9 mouse cellular contexts compared by ENCODE assay signal in genomic region chr6:50262310-50262709, GRCm38 (mm10). TPM values are rescaled to one million over a fixed set of nuclear protein-coding genes. Genes with fewer than 3 reads are reported as not detected.
DNase-seq lines count a peak whose midpoint lies in the region; ATAC-seq and TF ChIP-seq lines count a peak whose summit lies in the region.
"Had no signal": no experiment of that assay in that cellular context is flagged by ENCODE, and none has a peak within 500 bp of the region (broad histone marks: within the 10 kb centered on the region; RNA-seq: fewer than 3 reads in every experiment).

No protein-coding gene starts in this region.

- no peak for TF ChIP-seq POLR2A in bone marrow macrophage, adult 2 months (IDR thresholded peaks at IDR 0.05; ENCODE audit: borderline replicate concordance, low read depth, low read length)

- peak overlapping the region; percentile 76 for H3K4me2 ChIP-seq in heart, embryonic 13.5 days
- H3K4me2 ChIP-seq in hindbrain, embryonic 12.5 days (replicated peaks) = peak overlapping the region; percentile 68
- peak overlapping the region; percentile 60 for H3K4me2 ChIP-seq in midbrain, embryonic 11.5 days

- H3K4me3 ChIP-seq in heart, embryonic 13.5 days = peak overlapping the region; percentile 62
- peak overlapping the region; percentile 51; the same call in 1 of the 2 replicates for H3K4me3 ChIP-seq in bone marrow macrophage, adult 2 months (ENCODE audit: insufficient read depth, low read length)
- peak overlapping the region; percentile 50; the same call in 1 of the 2 replicates for H3K4me3 ChIP-seq in hindbrain, embryonic 12.5 days
- H3K4me3 ChIP-seq in midbrain, embryonic 11.5 days (ENCODE audit: low read depth, low read length) = peak overlapping the region; percentile 44; the same call in 1 of the 2 replicates

- H3K9ac ChIP-seq in heart, embryonic 13.5 days = peak overlapping the region; percentile 80
- 0 out of 2 replicates have a peak overlapping the region, but pooled peaks have one; percentile 71 for H3K9ac ChIP-seq in hindbrain, embryonic 12.5 days
- peak overlapping the region; percentile 77 for H3K9ac ChIP-seq in midbrain, embryonic 11.5 days (ENCODE audit: low read length)

- WGBS in heart, embryonic 13.5 days = 26% methylated on average over 7 of the region's 7 CpGs
- 30% methylated on average over 7 of the region's 7 CpGs for whole genome bisulfite sequencing in hindbrain, embryonic 12.5 days
- 22% methylated on average over 7 of the region's 7 CpGs for WGBS in midbrain, embryonic 11.5 days

- no peak for TF ChIP-seq CTCF in bone marrow macrophage, adult 2 months (IDR thresholded peaks at IDR 0.05; ENCODE audit: low read depth, low read length)

- H3K9me3 ChIP-seq in heart, embryonic 13.5 days = no peaks in the 10 kb centered on the region
- no peaks in the 10 kb centered on the region for H3K9me3 ChIP-seq in hindbrain, embryonic 12.5 days (replicated peaks)
- H3K9me3 ChIP-seq in midbrain, embryonic 11.5 days (ENCODE audit: control insufficient read depth, low read length) = no peaks in the 10 kb centered on the region
- H3K9me3 ChIP-seq: G1E had no signal

- no peaks in the 10 kb centered on the region for H3K36me3 ChIP-seq in heart, embryonic 13.5 days
- no peaks in the 10 kb centered on the region for H3K36me3 ChIP-seq in hindbrain, embryonic 12.5 days
- no peaks in the 10 kb centered on the region for H3K36me3 ChIP-seq in midbrain, embryonic 11.5 days (ENCODE audit: control insufficient read depth, insufficient read depth, low read length)
- H3K36me3 ChIP-seq: G1E had no signal

- no peak for DNase-seq in heart, postnatal 36 days
- DNase-seq in midbrain, embryonic 11.5 days (ENCODE audit: low spot score, missing footprints) = peak; percentile 90
- DNase-seq in right cerebral cortex, postnatal 10 days (ENCODE audit: low spot score in 2 of 2) = no peak
- DNase-seq in left cerebral cortex, adult 8-10 months (ENCODE audit: low spot score in 2 of 2) = no peak
- no peak for DNase-seq in spleen, postnatal 4 days (ENCODE audit: low spot score in 2 of 2)

- no peak for ATAC-seq in heart, embryonic 13.5 days (ENCODE audit: extremely low read depth, insufficient number of reproducible peaks, low FRiP score, low TSS enrichment)
- ATAC-seq in hindbrain, embryonic 12.5 days (ENCODE audit: low FRiP score) = peak; percentile 29; the same call in 1 of the 2 replicates
- no peak for ATAC-seq in midbrain, embryonic 11.5 days (ENCODE audit: low FRiP score)

- peaks cover 10% of the 10 kb centered on the region for H3K4me1 ChIP-seq in heart, embryonic 13.5 days
- peaks cover 14% of the 10 kb centered on the region for H3K4me1 ChIP-seq in bone marrow macrophage, adult 2 months (ENCODE audit: control insufficient read depth, insufficient read depth, low read length)
- H3K4me1 ChIP-seq in hindbrain, embryonic 12.5 days = peaks cover 12% of the 10 kb centered on the region
- peaks cover 11% of the 10 kb centered on the region for H3K4me1 ChIP-seq in midbrain, embryonic 11.5 days (ENCODE audit: control insufficient read depth, insufficient read depth, low read length)

- no peaks in the 10 kb centered on the region; the same call in 1 of the 2 replicates for H3K27me3 ChIP-seq in heart, embryonic 13.5 days (replicated peaks)
- H3K27me3 ChIP-seq in hindbrain, embryonic 12.5 days = no peaks in the 10 kb centered on the region
- H3K27me3 ChIP-seq in midbrain, embryonic 11.5 days (ENCODE audit: control insufficient read depth, insufficient read depth, low read length) = no peaks in the 10 kb centered on the region

- no peak overlapping the region for H3K27ac ChIP-seq in heart, embryonic 13.5 days (replicated peaks)
- H3K27ac ChIP-seq in bone marrow macrophage, adult 2 months (ENCODE audit: insufficient read depth, low read depth, low read length) = no peak overlapping the region
- H3K27ac ChIP-seq in hindbrain, embryonic 12.5 days = 0 out of 2 replicates have a peak overlapping the region, but pooled peaks have one; percentile 72
- no peak overlapping the region for H3K27ac ChIP-seq in midbrain, embryonic 11.5 days (ENCODE audit: low read depth, low read length)

- intact Hi-C loops in heart, postnatal 36 days (cut with DNase I) = no loop called here

RNA-seq across cellular contexts. Expression of gene Gsdme, which starts 1.4 kb away (rescaled TPM):
- polyA plus RNA-seq in heart, embryonic 13.5 days (2015; fragmentation: Nextera tagmentation; extraction: Ambion mirVana) = 32.9 and 34.6 TPM in 2 replicates
- under 1 TPM; 0.33 to 0.42 TPM for total RNA-seq in heart, postnatal 36 days (2021)
- 10.7 and 11.4 TPM in 2 replicates for polyA plus RNA-seq in bone marrow macrophage, adult 2 months (2012; ENCODE audit: insufficient read depth, insufficient read length, missing spikeins)
- polyA plus RNA-seq in hindbrain, embryonic 12.5 days (2016; fragmentation: Nextera tagmentation; extraction: Ambion mirVana) = 50.9 and 53.5 TPM in 2 replicates
- polyA plus RNA-seq in midbrain, embryonic 11.5 days (2014; fragmentation: Nextera tagmentation; extraction: Ambion mirVana) = 52.9 and 55.2 TPM in 2 replicates
- total RNA-seq in left cerebral cortex, adult 8-10 months (2022) = 10 to 100 TPM; 14.1 to 14.8 (median 14.3) TPM
